Mouse (Mus musculus): ENCODE data around the gene Arhgap6. TPM values are rescaled to one million over a fixed set of nuclear protein-coding genes. Genes with fewer than 3 reads are reported as not detected.

Gene Arhgap6
- polyA plus RNA-seq, 1 experiment from 2014 or later, result 0.85 TPM

DNA sequence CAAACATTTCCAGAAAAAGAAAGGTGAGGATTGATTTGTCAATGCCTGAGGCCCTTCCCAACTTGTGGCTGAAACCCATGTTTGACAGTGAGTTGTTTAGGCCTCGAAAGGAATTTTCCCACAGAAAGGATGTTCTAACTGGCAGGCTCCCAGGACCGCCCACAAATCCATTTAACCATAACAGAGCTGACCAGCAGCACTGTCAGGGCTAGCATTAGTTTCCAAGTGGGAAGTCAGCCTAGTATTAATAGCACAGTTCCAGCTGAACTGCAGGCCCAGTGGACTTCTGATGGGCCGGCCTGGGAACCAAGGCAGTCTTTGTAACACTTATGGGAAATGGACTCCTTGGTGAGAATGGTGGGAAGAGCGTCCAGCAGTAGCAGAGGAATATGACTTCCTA lies 317.8 kb downstream of the Arhgap6 start:
- no peaks in the 10 kb centered on the region for H3K36me3 ChIP-seq (ENCODE audit: control insufficient read depth, insufficient read depth, low read length)
- no peak overlapping the region for H3K4me2 ChIP-seq (ENCODE audit: low read length)
- 55% methylated on average over 4 of the region's 4 CpGs for WGBS
- no peak overlapping the region for H3K4me3 ChIP-seq (ENCODE audit: low read depth, low read length)
- no peak overlapping the region for H3K27ac ChIP-seq (ENCODE audit: low read length)
- H3K9ac ChIP-seq (ENCODE audit: low read depth, low read length), result no peak overlapping the region
- H3K4me1 ChIP-seq (ENCODE audit: control insufficient read depth, insufficient read depth, low read length), result no peaks in the 10 kb centered on the region
- no peaks in the 10 kb centered on the region; the same call in 1 of the 2 replicates for H3K27me3 ChIP-seq (ENCODE audit: control insufficient read depth, insufficient read depth, low read depth, low read length)
- no peak for ATAC-seq
- H3K9me3 ChIP-seq (replicated peaks; ENCODE audit: control insufficient read depth, low read length, poor library complexity, severe bottlenecking), result no peaks in the 10 kb centered on the region

GRCm38 (mm10) chrX:169123115-169123772 lies 328.3 kb downstream of the Arhgap6 start:
- no peaks in the 10 kb centered on the region for H3K4me1 ChIP-seq (ENCODE audit: control insufficient read depth, insufficient read depth, low read length)
- no peak overlapping the region for H3K4me2 ChIP-seq (ENCODE audit: low read length)
- no peaks in the 10 kb centered on the region for H3K9me3 ChIP-seq (replicated peaks; ENCODE audit: control insufficient read depth, low read length, poor library complexity, severe bottlenecking)
- H3K9ac ChIP-seq (ENCODE audit: low read depth, low read length), result no peak overlapping the region
- no peak overlapping the region for H3K4me3 ChIP-seq (ENCODE audit: low read depth, low read length)
- ATAC-seq, result no peak
- 90% methylated on average over 4 of the region's 4 CpGs for WGBS
- H3K27me3 ChIP-seq (ENCODE audit: control insufficient read depth, insufficient read depth, low read depth, low read length), result no peaks in the 10 kb centered on the region
- H3K27ac ChIP-seq (ENCODE audit: low read length), result no peak overlapping the region
- no peaks in the 10 kb centered on the region for H3K36me3 ChIP-seq (ENCODE audit: control insufficient read depth, insufficient read depth, low read length)

GRCm38 (mm10) chrX:169123773-169124151 lies 328.9 kb downstream of the Arhgap6 start:
- H3K36me3 ChIP-seq (ENCODE audit: control insufficient read depth, insufficient read depth, low read length), result no peaks in the 10 kb centered on the region
- H3K27ac ChIP-seq (ENCODE audit: low read length), result no peak overlapping the region
- no peaks in the 10 kb centered on the region for H3K9me3 ChIP-seq (replicated peaks; ENCODE audit: control insufficient read depth, low read length, poor library complexity, severe bottlenecking)
- H3K9ac ChIP-seq (ENCODE audit: low read depth, low read length), result no peak overlapping the region
- H3K4me3 ChIP-seq (ENCODE audit: low read depth, low read length), result no peak overlapping the region
- no peak overlapping the region for H3K4me2 ChIP-seq (ENCODE audit: low read length)
- WGBS, result 84% methylated on average over 3 of the region's 3 CpGs
- no peaks in the 10 kb centered on the region for H3K4me1 ChIP-seq (ENCODE audit: control insufficient read depth, insufficient read depth, low read length)
- no peaks in the 10 kb centered on the region for H3K27me3 ChIP-seq (ENCODE audit: control insufficient read depth, insufficient read depth, low read depth, low read length)
- ATAC-seq, result no peak

DNA sequence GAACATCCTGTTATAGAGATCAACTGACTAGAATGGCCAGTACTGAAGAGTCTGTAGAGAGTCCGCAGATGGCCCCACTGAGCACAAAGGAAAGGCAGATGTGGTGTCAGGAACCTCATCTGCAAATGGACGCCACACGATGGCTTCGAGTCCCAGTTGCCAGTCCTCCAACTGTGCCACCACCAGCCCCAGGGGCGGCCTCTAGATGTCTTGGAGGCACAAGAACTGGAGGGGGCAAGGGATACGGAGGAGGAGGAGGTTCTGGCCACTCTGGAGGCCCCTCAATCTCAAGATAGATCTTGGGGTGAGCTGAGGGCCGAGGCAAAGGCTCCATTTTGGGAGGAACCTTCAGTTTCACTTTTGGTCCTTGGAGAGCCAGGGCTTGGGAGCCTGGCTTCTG lies 344.9 kb downstream of the Arhgap6 start:
- 85% methylated on average over 7 of the region's 7 CpGs for WGBS
- Histone ChIP-seq H3K27ac (ENCODE audit: low read length) (no peak overlapping the region), H3K4me1 (ENCODE audit: control insufficient read depth, insufficient read depth, low read length) (no peaks in the 10 kb centered on the region), H3K9ac (ENCODE audit: low read depth, low read length) (no peak overlapping the region), H3K36me3 (ENCODE audit: control insufficient read depth, insufficient read depth, low read length) (no peaks in the 10 kb centered on the region), H3K4me2 (ENCODE audit: low read length) (no peak overlapping the region), H3K27me3 (ENCODE audit: control insufficient read depth, insufficient read depth, low read depth, low read length) (no peaks in the 10 kb centered on the region), H3K4me3 (ENCODE audit: low read depth, low read length) (no peak overlapping the region), H3K9me3 (replicated peaks; ENCODE audit: control insufficient read depth, low read length, poor library complexity, severe bottlenecking) (no peaks in the 10 kb centered on the region)
- no peak for ATAC-seq

- Histone ChIP-seq H3K27ac (ENCODE audit: low read length) (no peak overlapping the region), H3K4me2 (ENCODE audit: low read length) (no peak overlapping the region), H3K4me3 (ENCODE audit: low read depth, low read length) (no peak overlapping the region), H3K36me3 (ENCODE audit: control insufficient read depth, insufficient read depth, low read length) (no peaks in the 10 kb centered on the region), H3K9me3 (replicated peaks; ENCODE audit: control insufficient read depth, low read length, poor library complexity, severe bottlenecking) (no peaks in the 10 kb centered on the region), H3K9ac (ENCODE audit: low read depth, low read length) (no peak overlapping the region), H3K27me3 (ENCODE audit: control insufficient read depth, insufficient read depth, low read depth, low read length) (no peaks in the 10 kb centered on the region), H3K4me1 (ENCODE audit: control insufficient read depth, insufficient read depth, low read length) (no peaks in the 10 kb centered on the region)
- no peak for ATAC-seq
- WGBS, result 91% methylated on average over 9 of the region's 9 CpGs
These were observed 345.6 kb downstream of the Arhgap6 start for GRCm38 (mm10) chrX:169140467-169140866.

- H3K4me3 ChIP-seq (ENCODE audit: low read depth, low read length), result no peak overlapping the region
- H3K4me2 ChIP-seq (ENCODE audit: low read length), result no peak overlapping the region
- no peaks in the 10 kb centered on the region for H3K36me3 ChIP-seq (ENCODE audit: control insufficient read depth, insufficient read depth, low read length)
- H3K27me3 ChIP-seq (ENCODE audit: control insufficient read depth, insufficient read depth, low read depth, low read length), result no peaks in the 10 kb centered on the region; the same call in 1 of the 2 replicates
- no peak overlapping the region for H3K27ac ChIP-seq (ENCODE audit: low read length)
- H3K4me1 ChIP-seq (ENCODE audit: control insufficient read depth, insufficient read depth, low read length), result no peaks in the 10 kb centered on the region
- H3K9me3 ChIP-seq (replicated peaks; ENCODE audit: control insufficient read depth, low read length, poor library complexity, severe bottlenecking), result no peaks in the 10 kb centered on the region
- no peak overlapping the region for H3K9ac ChIP-seq (ENCODE audit: low read depth, low read length)
- ATAC-seq, result no peak
These were observed 358.9 kb downstream of the Arhgap6 start for GRCm38 (mm10) chrX:169153805-169154204.

GRCm38 (mm10) chrX:169158385-169158784 lies 363.5 kb downstream of the Arhgap6 start:
- ATAC-seq, result no peak
- 80% methylated on average over 6 of the region's 6 CpGs for WGBS
- Histone ChIP-seq H3K9ac (ENCODE audit: low read depth, low read length) (no peak overlapping the region), H3K9me3 (replicated peaks; ENCODE audit: control insufficient read depth, low read length, poor library complexity, severe bottlenecking) (no peaks in the 10 kb centered on the region), H3K36me3 (ENCODE audit: control insufficient read depth, insufficient read depth, low read length) (no peaks in the 10 kb centered on the region), H3K27me3 (ENCODE audit: control insufficient read depth, insufficient read depth, low read depth, low read length) (no peaks in the 10 kb centered on the region), H3K27ac (ENCODE audit: low read length) (no peak overlapping the region), H3K4me3 (ENCODE audit: low read depth, low read length) (no peak overlapping the region), H3K4me1 (ENCODE audit: control insufficient read depth, insufficient read depth, low read length) (no peaks in the 10 kb centered on the region), H3K4me2 (ENCODE audit: low read length) (no peak overlapping the region)

GRCm38 (mm10) chrX:169170981-169171380 lies 376.1 kb downstream of the Arhgap6 start:
- 84% methylated on average over 2 of the region's 2 CpGs for WGBS
- Histone ChIP-seq H3K9ac (ENCODE audit: low read depth, low read length) (no peak overlapping the region), H3K9me3 (replicated peaks; ENCODE audit: control insufficient read depth, low read length, poor library complexity, severe bottlenecking) (no peaks in the 10 kb centered on the region)

DNA sequence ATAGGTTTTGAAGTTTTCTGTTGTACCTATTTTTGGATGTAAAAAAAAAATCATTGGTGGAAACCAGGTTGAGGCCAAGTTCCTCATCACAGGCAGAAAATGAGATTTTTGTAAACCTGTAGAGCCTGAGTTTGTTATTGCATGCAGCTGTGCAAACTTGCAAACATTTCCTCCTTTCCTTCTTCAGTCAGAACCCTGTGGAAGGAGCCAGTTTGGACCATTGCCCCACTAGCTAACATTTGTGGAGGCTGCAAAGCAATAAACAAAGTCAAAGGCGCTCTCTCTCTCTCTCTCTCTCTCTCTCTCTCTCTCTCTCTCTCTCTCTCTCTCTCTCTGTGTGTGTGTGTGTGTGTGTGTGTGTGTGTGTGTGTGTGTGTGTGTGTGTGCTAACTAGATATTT lies 378.9 kb downstream of the Arhgap6 start:
- Histone ChIP-seq H3K9ac (ENCODE audit: low read depth, low read length) (no peak overlapping the region), H3K27me3 (ENCODE audit: control insufficient read depth, insufficient read depth, low read depth, low read length) (no peaks in the 10 kb centered on the region), H3K27ac (ENCODE audit: low read length) (no peak overlapping the region), H3K36me3 (ENCODE audit: control insufficient read depth, insufficient read depth, low read length) (no peaks in the 10 kb centered on the region), H3K9me3 (replicated peaks; ENCODE audit: control insufficient read depth, low read length, poor library complexity, severe bottlenecking) (no peaks in the 10 kb centered on the region), H3K4me3 (ENCODE audit: low read depth, low read length) (no peak overlapping the region), H3K4me2 (ENCODE audit: low read length) (no peak overlapping the region), H3K4me1 (ENCODE audit: control insufficient read depth, insufficient read depth, low read length) (no peaks in the 10 kb centered on the region)
- no peak for ATAC-seq
- WGBS, result no CpG with 5 or more reads among the region's 1 CpGs

More at GRCm38 (mm10) chrX:169170981-169171380, 376.1 kb downstream of the Arhgap6 start:
- no peaks in the 10 kb centered on the region for H3K4me1 ChIP-seq (ENCODE audit: control insufficient read depth, insufficient read depth, low read length)
- ATAC-seq, result no peak
- no peaks in the 10 kb centered on the region for H3K27me3 ChIP-seq (ENCODE audit: control insufficient read depth, insufficient read depth, low read depth, low read length)
- H3K27ac ChIP-seq (ENCODE audit: low read length), result no peak overlapping the region
- H3K4me3 ChIP-seq (ENCODE audit: low read depth, low read length), result no peak overlapping the region
- H3K36me3 ChIP-seq (ENCODE audit: control insufficient read depth, insufficient read depth, low read length), result no peaks in the 10 kb centered on the region
- H3K4me2 ChIP-seq (ENCODE audit: low read length), result no peak overlapping the region

All from midbrain, embryonic 16.5 days (tissue).